Mouse (Mus musculus) Muller cell, postnatal 12 days (primary cell): ENCODE measurements around the gene Ell2.

ENCODE experiments used
- DNase-seq: peaks from one replicate; pipeline ENCODE4 v3.0.0-alpha.2; 2015; ENCODE audit errors: inconsistent ontology term

Ell2 gene

GRCm38 (mm10) chr13:75807969-75808368 is 101.4 kb downstream of the Ell2 start:
- no peak for DNase-seq

GRCm38 (mm10) chr13:75809957-75810356 is 103.4 kb downstream of the Ell2 start:
- no peak for DNase-seq

- DNase-seq, result no peak
Measured at GRCm38 (mm10) chr13:75817183-75817582, 110.6 kb downstream of the Ell2 start.

- DNase-seq, result no peak
Measured at GRCm38 (mm10) chr13:75818486-75818885, 111.9 kb downstream of the Ell2 start.

GRCm38 (mm10) chr13:75818945-75819706 is 112.6 kb downstream of the Ell2 start:
- DNase-seq, result no peak

- DNase-seq, result no peak
Measured at GRCm38 (mm10) chr13:75819898-75820297, 113.3 kb downstream of the Ell2 start.
